Mouse (Mus musculus): ENCODE measurements at regions not wholly inside any gene's neighbourhood (a gene's known extent, or its start where the extent isn't known, plus 50 kb on each side); places are given as distances from the start of the nearest gene placed in this dataset.

GRCm38 (mm10) chr4:153633260-153633659, 150.6 kb upstream of the Ajap1 start:
- Histone ChIP-seq H3K4me1 (ENCODE audit: control insufficient read depth in 1 of 2, insufficient read depth in 2 of 2, low read length in 2 of 2) (no peaks in the 10 kb centered on the region), H3K4me3 (ENCODE audit: control insufficient read depth in 1 of 2, insufficient read depth in 1 of 2, low read depth in 2 of 2, low read length in 2 of 2) (no peak overlapping the region), H3K9ac (ENCODE audit: control insufficient read depth, low read depth, low read length, poor library complexity, severe bottlenecking) (no peak overlapping the region), H3K36me3 (ENCODE audit: control insufficient read depth in 1 of 2, insufficient read depth in 2 of 2, low read length in 2 of 2) (no peaks in the 10 kb centered on the region), H3K27ac (ENCODE audit: control insufficient read depth, low read depth, low read length) (no peak overlapping the region), H3K9me3 (replicated peaks; ENCODE audit: insufficient read depth, low read length) (no peaks in the 10 kb centered on the region), H3K79me2 (ENCODE audit: control insufficient read depth, insufficient read depth, low read length, poor library complexity) (no peaks in the 10 kb centered on the region), H3K27me3 (ENCODE audit: control insufficient read depth in 1 of 2, insufficient read depth in 2 of 2, low read length in 2 of 2) (no peaks in the 10 kb centered on the region; a peak in 1 of 4 replicates)
- no peak for DNase-seq (ENCODE audit: low read depth, low spot score)
- TF ChIP-seq POLR2AphosphoS2 (IDR thresholded peaks at IDR 0.05; ENCODE audit: low read length), result no peak
- TF ChIP-seq ZNF384 (IDR thresholded peaks at IDR 0.05; ENCODE audit: low read depth, low read length), result no peak
- TF ChIP-seq ELF1 (IDR thresholded peaks at IDR 0.05; ENCODE audit: low read depth, low read length), result no peak
- no peak for TF ChIP-seq POLR2AphosphoS5 (IDR thresholded peaks at IDR 0.05; ENCODE audit: borderline replicate concordance, low read depth, low read length)
- no peak for TF ChIP-seq USF2 (IDR thresholded peaks at IDR 0.05; ENCODE audit: borderline replicate concordance in 1 of 2, insufficient read depth in 1 of 2, low read depth in 1 of 2, low read length in 2 of 2)
- no peak for TF ChIP-seq MEF2A (IDR thresholded peaks at IDR 0.05; ENCODE audit: extremely low read depth, insufficient replicate concordance, low read depth, low read length, poor library complexity, severe bottlenecking)
- TF ChIP-seq MAX (IDR thresholded peaks at IDR 0.05; ENCODE audit: low read length), result no peak
- TF ChIP-seq ZC3H11A (IDR thresholded peaks at IDR 0.05; ENCODE audit: low read depth, low read length), result no peak
- TF ChIP-seq SIN3A (IDR thresholded peaks at IDR 0.05; ENCODE audit: low read length), result no peak
- no peak for TF ChIP-seq CHD1 (IDR thresholded peaks at IDR 0.05; ENCODE audit: low read depth, low read length)
- TF ChIP-seq KAT2A (conservative IDR thresholded peaks at IDR 0.05; ENCODE audit: low read depth, low read length), result no peak
- TF ChIP-seq USF1 (IDR thresholded peaks at IDR 0.05; ENCODE audit: low read depth, low read length), result no peak
- TF ChIP-seq CHD2 (IDR thresholded peaks at IDR 0.05; ENCODE audit: low read length), result no peak
- no peak for TF ChIP-seq HCFC1 (IDR thresholded peaks at IDR 0.05; ENCODE audit: low read depth, low read length)
- TF ChIP-seq MXI1 (IDR thresholded peaks at IDR 0.05; ENCODE audit: low read depth, low read length), result no peak
- no peak for TF ChIP-seq ETS1 (IDR thresholded peaks at IDR 0.05; ENCODE audit: low read depth, low read length)
- TF ChIP-seq TBP (IDR thresholded peaks at IDR 0.05; ENCODE audit: low read depth, low read length), result no peak
- TF ChIP-seq MAZ (IDR thresholded peaks at IDR 0.05; ENCODE audit: low read depth, low read length), result no peak
- no peak for TF ChIP-seq UBTF (IDR thresholded peaks at IDR 0.05; ENCODE audit: borderline replicate concordance, insufficient read depth, low read depth, low read length)

DNA sequence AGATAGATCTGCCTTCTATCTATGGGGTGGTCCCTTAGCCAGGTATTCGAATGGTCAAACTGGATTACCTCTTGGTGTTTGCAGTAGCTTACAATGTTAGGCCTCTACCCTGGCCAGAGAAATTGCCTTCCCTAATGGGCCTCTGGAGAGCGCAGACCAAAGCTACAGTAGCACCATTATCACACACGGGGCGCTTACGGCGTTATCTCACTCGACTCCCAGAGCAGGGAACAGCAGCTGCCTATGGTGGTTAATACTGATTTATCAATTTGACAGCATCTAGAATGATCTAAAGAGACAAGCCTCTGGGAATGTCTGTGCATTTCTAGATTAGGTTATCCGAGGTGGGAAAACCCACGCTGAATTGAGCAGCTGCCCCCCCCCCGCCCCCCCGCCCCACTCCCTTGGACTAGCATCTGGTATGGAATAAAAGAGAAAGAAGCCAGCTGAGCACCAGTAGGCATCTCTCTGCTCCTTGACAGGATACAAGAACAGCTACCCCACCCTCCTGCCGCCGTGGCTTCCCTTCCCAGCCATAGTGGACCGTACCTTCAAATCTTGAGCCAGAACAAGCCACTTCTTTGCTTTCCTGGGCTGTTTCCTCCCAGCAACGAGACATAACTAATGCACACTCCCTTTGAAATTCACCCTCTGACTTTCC, 151.7 kb upstream of the Ajap1 start:
- Histone ChIP-seq H3K4me3 (ENCODE audit: control insufficient read depth in 1 of 2, insufficient read depth in 1 of 2, low read depth in 2 of 2, low read length in 2 of 2) (no peak overlapping the region), H3K27ac (ENCODE audit: control insufficient read depth, low read depth, low read length) (no peak overlapping the region), H3K79me2 (ENCODE audit: control insufficient read depth, insufficient read depth, low read length, poor library complexity) (no peaks in the 10 kb centered on the region), H3K9me3 (replicated peaks; ENCODE audit: insufficient read depth, low read length) (no peaks in the 10 kb centered on the region), H3K36me3 (ENCODE audit: control insufficient read depth in 1 of 2, insufficient read depth in 2 of 2, low read length in 2 of 2) (no peaks in the 10 kb centered on the region), H3K4me1 (ENCODE audit: control insufficient read depth in 1 of 2, insufficient read depth in 2 of 2, low read length in 2 of 2) (no peaks in the 10 kb centered on the region), H3K9ac (ENCODE audit: control insufficient read depth, low read depth, low read length, poor library complexity, severe bottlenecking) (no peak overlapping the region), H3K27me3 (ENCODE audit: control insufficient read depth in 1 of 2, insufficient read depth in 2 of 2, low read length in 2 of 2) (no peaks in the 10 kb centered on the region; a peak in 1 of 4 replicates)
- no peak for DNase-seq (ENCODE audit: low read depth, low spot score)
- TF ChIP-seq BHLHE40 (IDR thresholded peaks at IDR 0.05; ENCODE audit: borderline replicate concordance, low read depth, low read length) (no peak), MAZ (IDR thresholded peaks at IDR 0.05; ENCODE audit: low read depth, low read length) (no peak), NELFE (IDR thresholded peaks at IDR 0.05; ENCODE audit: low read depth, low read length) (no peak), USF2 (IDR thresholded peaks at IDR 0.05; ENCODE audit: borderline replicate concordance in 1 of 2, insufficient read depth in 1 of 2, low read depth in 1 of 2, low read length in 2 of 2) (no peak), ELF1 (IDR thresholded peaks at IDR 0.05; ENCODE audit: low read depth, low read length) (no peak), TBP (IDR thresholded peaks at IDR 0.05; ENCODE audit: low read depth, low read length) (no peak), TAL1 (IDR thresholded peaks at IDR 0.05; ENCODE audit: low read length) (no peak), GATA1 (IDR thresholded peaks at IDR 0.05; ENCODE audit: low read depth, low read length) (no peak), HCFC1 (IDR thresholded peaks at IDR 0.05; ENCODE audit: low read depth, low read length) (no peak), POLR2A (IDR thresholded peaks at IDR 0.05; ENCODE audit: control insufficient read depth in 1 of 2, insufficient read depth in 1 of 2, low read depth in 1 of 2, low read length in 2 of 2, poor library complexity in 1 of 2) (no peak), NRF1 (IDR thresholded peaks at IDR 0.05; ENCODE audit: insufficient read depth, low read depth, low read length, poor library complexity, severe bottlenecking) (no peak), USF1 (IDR thresholded peaks at IDR 0.05; ENCODE audit: low read depth, low read length) (no peak), MAX (IDR thresholded peaks at IDR 0.05; ENCODE audit: low read length) (no peak)

Data from MEL (cell line).